Mouse (Mus musculus) gastrocnemius, adult 2 months (tissue): ENCODE data around the gene Phf11c. TPM values are rescaled to one million over a fixed set of nuclear protein-coding genes. Genes with fewer than 3 reads are reported as not detected.
"Not testable (repeated sequence)": the region's sequence is repeated elsewhere in the genome, so short reads cannot be mapped to it uniquely, and the experiment has no call there.

ENCODE experiments used
- DNase-seq: peaks from one replicate; pipeline ENCODE4 v3.0.0; 2022
- H3K27ac ChIP-seq: fragments of 200-600 bp; 2 replicates; pipeline ENCODE4 v1.8.1; 2022; ENCODE audit warnings: mild to moderate bottlenecking
- H3K4me3 ChIP-seq: fragments of 200-600 bp; 2 replicates; pipeline ENCODE4 v1.8.1; 2022; ENCODE audit warnings: mild to moderate bottlenecking, moderate library complexity
- CTCF ChIP-seq: fragments of 200-600 bp; IDR thresholded peaks from 2 replicates; pipeline ENCODE4 v1.8.1; 2022; ENCODE audit warnings: antibody characterized with exemption, mild to moderate bottlenecking, moderate library complexity
- intact Hi-C: fragments of 180-260 bp; cut with DNase I; formaldehyde crosslinking; loops from one replicate; pipeline ENCODE4 v1.15.1; 2025
- long read RNA-seq, 2 experiments: library from polyadenylated mRNA; stranded (forward); transcript quantifications; one replicate each; pipeline ENCODE4 v2.0.0; 2021
- total RNA-seq, 2 experiments: library from RNA; stranded (reverse); gene quantifications; 2 replicates each; pipeline ENCODE4 v1.2.3; 2021

Phf11c gene
- under 1 TPM; 0.41 to 0.59 TPM for total RNA-seq
- long read RNA-seq, experiment 1, result 0 reads
- long read RNA-seq, experiment 2, result 0 reads

GRCm38 (mm10) chr14:59395281-59395680 lies at the start of gene Phf11c:
TSS of gene Phf11c (minus strand) at chr14:59395381.
- no peak within 1 kb of the TSS for H3K27ac ChIP-seq
- intact Hi-C loops, result no loop called here
- no peak for TF ChIP-seq CTCF
- H3K4me3 ChIP-seq, result no peak within 1 kb of the TSS
- DNase-seq, result no peak

GRCm38 (mm10) chr14:59441472-59441805 lies 46.3 kb upstream of the Phf11c start:
- Histone ChIP-seq H3K4me3 (peak overlapping the region; percentile 74), H3K27ac (peak overlapping the region; percentile 92)
- DNase-seq, result no peak
- intact Hi-C loops, result loop anchor here (2.0 kb wide), 1 partner anchor 77 kb away; the partner anchor contains the start of gene Phf11d
- no peak for TF ChIP-seq CTCF

GRCm38 (mm10) chr14:59440558-59441471 lies 45.6 kb upstream of the Phf11c start, which contains the start of the genes Setdb2 and Cab39l:
TSS of gene Setdb2 (minus strand) at chr14:59440884.
TSS of gene Cab39l (plus strand) at chr14:59440972.
- peak; percentile 40; the same call in 1 of the 2 replicates for TF ChIP-seq CTCF
- Histone ChIP-seq H3K4me3 (peak within 1 kb of the TSS; percentile 74), H3K27ac (peak within 1 kb of the TSS; percentile 92)
- DNase-seq, result peak; percentile 97
- intact Hi-C loops, result loop anchor here (2.0 kb wide), 1 partner anchor 76 kb away; the partner anchor contains the start of gene Phf11d

GRCm38 (mm10) chr14:59440039-59440438 lies 44.9 kb upstream of the Phf11c start:
- intact Hi-C loops, result loop anchor here (2.0 kb wide), 1 partner anchor 75 kb away; the partner anchor contains the start of gene Phf11d
- no peak for TF ChIP-seq CTCF
- Histone ChIP-seq H3K27ac (peak overlapping the region; percentile 92), H3K4me3 (peak overlapping the region; percentile 74)
- DNase-seq, result no peak

- DNase-seq, result no peak
- no peak for TF ChIP-seq CTCF
- intact Hi-C loops, result no loop called here
- Histone ChIP-seq H3K27ac (no peak overlapping the region), H3K4me3 (no peak overlapping the region)
Measured at GRCm38 (mm10) chr14:59438505-59438904, 43.3 kb upstream of the Phf11c start.

GRCm38 (mm10) chr14:59437398-59437797 lies 42.2 kb upstream of the Phf11c start:
- TF ChIP-seq CTCF, result no peak
- no peak for DNase-seq
- intact Hi-C loops, result no loop called here
- Histone ChIP-seq H3K4me3 (no peak overlapping the region), H3K27ac (no peak overlapping the region)

- Histone ChIP-seq H3K27ac (no peak overlapping the region), H3K4me3 (no peak overlapping the region)
- DNase-seq, result no peak
- intact Hi-C loops, result no loop called here
- no peak for TF ChIP-seq CTCF
Measured at GRCm38 (mm10) chr14:59435206-59435605, 40.0 kb upstream of the Phf11c start.

GRCm38 (mm10) chr14:59433902-59434301 lies 38.7 kb upstream of the Phf11c start:
- TF ChIP-seq CTCF, result no peak
- Histone ChIP-seq H3K27ac (no peak overlapping the region), H3K4me3 (no peak overlapping the region)
- intact Hi-C loops, result no loop called here
- DNase-seq, result no peak

GRCm38 (mm10) chr14:59430556-59430955 lies 35.4 kb upstream of the Phf11c start:
- Histone ChIP-seq H3K4me3 (no peak overlapping the region), H3K27ac (no peak overlapping the region)
- TF ChIP-seq CTCF, result no peak
- intact Hi-C loops, result no loop called here
- no peak for DNase-seq

GRCm38 (mm10) chr14:59422912-59423663 lies 27.9 kb upstream of the Phf11c start:
- no peak for DNase-seq

GRCm38 (mm10) chr14:59418171-59418570 lies 23.0 kb upstream of the Phf11c start:
- Histone ChIP-seq H3K4me3 (no peak overlapping the region), H3K27ac (no peak overlapping the region)
- intact Hi-C loops, result no loop called here
- DNase-seq, result peak; percentile 34
- TF ChIP-seq CTCF, result no peak

More at GRCm38 (mm10) chr14:59422912-59423663, 27.9 kb upstream of the Phf11c start:
- H3K4me3 ChIP-seq, result no peak overlapping the region
- H3K27ac ChIP-seq, result no peak overlapping the region
- no peak for TF ChIP-seq CTCF
- intact Hi-C loops, result no loop called here

GRCm38 (mm10) chr14:59414979-59415378 lies 19.8 kb upstream of the Phf11c start:
- intact Hi-C loops, DNase-seq, H3K4me3 ChIP-seq, H3K27ac ChIP-seq: not testable (repeated sequence)

- DNase-seq, result no peak
- no peak for TF ChIP-seq CTCF
- intact Hi-C loops, result no loop called here
Measured at GRCm38 (mm10) chr14:59396999-59397398, 1.8 kb upstream of the Phf11c start.

More at GRCm38 (mm10) chr14:59396999-59397398, 1.8 kb upstream of the Phf11c start:
- H3K4me3 ChIP-seq, result no peak overlapping the region
- no peak overlapping the region for H3K27ac ChIP-seq
